Mouse (Mus musculus) ES-Bruce4 (cell line): Measurements from ENCODE around the gene Setdb1.
A peak's percentile ranks its signal among the peaks of the same experiment; 100 is the strongest.

Experiments used
- CTCF ChIP-seq: IDR thresholded peaks from one replicate; pipeline ENCODE4 v1.8.1; 2011; ENCODE audit warnings: low read depth, low read length
- POLR2A ChIP-seq: IDR thresholded peaks from one replicate; pipeline ENCODE4 v1.8.1; 2011; ENCODE audit warnings: low read length; ENCODE audit not compliant: insufficient read depth

GRCm38 (mm10) chr3:95349491-95349890, 7.5 kb downstream of the Setdb1 start:
- peak; percentile 4 for TF ChIP-seq CTCF
- TF ChIP-seq POLR2A = no peak
